Comparison of ENCODE assay signal across 25 mouse cellular contexts in genomic region chr13:38539192-38539900, GRCm38 (mm10). TPM values are rescaled to one million over a fixed set of nuclear protein-coding genes. Genes with fewer than 3 reads are reported as not detected.
DNase-seq lines count a peak whose midpoint lies in the region; ATAC-seq and TF ChIP-seq lines count a peak whose summit lies in the region.
"Had no signal": no experiment of that assay in that cellular context is flagged by ENCODE, and none has a peak within 500 bp of the region (broad histone marks: within the 10 kb centered on the region; RNA-seq: fewer than 3 reads in every experiment).

No protein-coding gene starts in this region.

- no peaks in the 10 kb centered on the region for H3K27me3 ChIP-seq in heart, embryonic 10.5 days (ENCODE audit: insufficient read depth, poor library complexity, severe bottlenecking)
- no peaks in the 10 kb centered on the region for H3K27me3 ChIP-seq in lung, postnatal 0 days (replicated peaks; ENCODE audit: insufficient read depth, low read length)
- H3K27me3 ChIP-seq: embryonic facial prominence, embryonic 15.5 days; forebrain, embryonic 12.5 days had no signal

- no peak overlapping the region for H3K4me2 ChIP-seq in lung, postnatal 0 days (replicated peaks; ENCODE audit: low read depth, low read length)
- H3K4me2 ChIP-seq: embryonic facial prominence, embryonic 13.5 days; embryonic facial prominence, embryonic 15.5 days; forebrain, embryonic 12.5 days had no signal

- peak; percentile 77 for TF ChIP-seq EP300 in lung, postnatal 0 days (IDR thresholded peaks at IDR 0.05)

- no peaks in the 10 kb centered on the region for H3K36me3 ChIP-seq in heart, embryonic 10.5 days
- H3K36me3 ChIP-seq in lung, postnatal 0 days (ENCODE audit: insufficient read depth, low read length), result no peaks in the 10 kb centered on the region
- H3K36me3 ChIP-seq: embryonic facial prominence, embryonic 13.5 days; embryonic facial prominence, embryonic 15.5 days; forebrain, embryonic 10.5 days; forebrain, embryonic 12.5 days had no signal

- no peak overlapping the region for H3K4me3 ChIP-seq in heart, embryonic 10.5 days
- H3K4me3 ChIP-seq in lung, postnatal 0 days (ENCODE audit: low read depth, low read length), result no peak overlapping the region
- H3K4me3 ChIP-seq: embryonic facial prominence, embryonic 13.5 days; embryonic facial prominence, embryonic 15.5 days; erythroblast, embryonic 14.5 days; forebrain, embryonic 10.5 days; forebrain, embryonic 12.5 days had no signal

- TF ChIP-seq CTCF in lung, postnatal 0 days (IDR thresholded peaks at IDR 0.05), result no peak

- DNase-seq in heart, embryonic 10.5 days (ENCODE audit: low spot score), result peak; percentile 61
- DNase-seq in heart, postnatal 4 days, result no peak
- DNase-seq in lung, postnatal 0 days (ENCODE audit: low spot score), result peak; percentile 73
- no peak for DNase-seq in lung, postnatal 4 days
- DNase-seq in adipocyte (ENCODE audit: low spot score), result peak; percentile 19
- DNase-seq in MN1 (ENCODE audit: low spot score), result no peak
- DNase-seq: adrenal gland, adult 2 months; adrenal gland, postnatal 10 days; adrenal gland, postnatal 25 days; cerebellum, adult 11 months; cerebellum, adult 18-20 months; cerebellum, adult 8-10 months; cerebellum, adult 9-11 months; cerebellum, postnatal 14 days; cerebellum, postnatal 36 days; embryo, embryonic 11 days had no signal

- ATAC-seq in lung, postnatal 0 days, result peak; percentile 54
- ATAC-seq: activated CD4-positive, CD25-positive, alpha-beta regulatory T cell, adult 4 months; forebrain, embryonic 14.5 days; forebrain, embryonic 16.5 days; Patski had no signal

- no peak overlapping the region for H3K27ac ChIP-seq in heart, embryonic 10.5 days
- no peak overlapping the region; the same call in 1 of the 2 replicates for H3K27ac ChIP-seq in lung, postnatal 0 days (ENCODE audit: low read length)
- H3K27ac ChIP-seq: embryonic facial prominence, embryonic 13.5 days; embryonic facial prominence, embryonic 15.5 days; forebrain, embryonic 10.5 days; forebrain, embryonic 12.5 days had no signal

- no peaks in the 10 kb centered on the region for H3K4me1 ChIP-seq in heart, embryonic 10.5 days
- H3K4me1 ChIP-seq in lung, postnatal 0 days (ENCODE audit: insufficient read depth, low read depth, low read length), result no peaks in the 10 kb centered on the region; the same call in 1 of the 2 replicates
- H3K4me1 ChIP-seq: embryonic facial prominence, embryonic 13.5 days; embryonic facial prominence, embryonic 15.5 days; forebrain, embryonic 10.5 days; forebrain, embryonic 12.5 days had no signal

- no peak overlapping the region for H3K9ac ChIP-seq in lung, postnatal 0 days (replicated peaks; ENCODE audit: low read depth)
- H3K9ac ChIP-seq: embryonic facial prominence, embryonic 13.5 days; embryonic facial prominence, embryonic 15.5 days; forebrain, embryonic 12.5 days had no signal

- WGBS in heart, embryonic 10.5 days, result 84% methylated on average over 7 of the region's 7 CpGs
- WGBS in lung, postnatal 0 days, result 76% methylated on average over 7 of the region's 7 CpGs

- no peaks in the 10 kb centered on the region for H3K9me3 ChIP-seq in heart, embryonic 10.5 days
- no peaks in the 10 kb centered on the region for H3K9me3 ChIP-seq in lung, postnatal 0 days (ENCODE audit: low read length)
- H3K9me3 ChIP-seq: embryonic facial prominence, embryonic 13.5 days; embryonic facial prominence, embryonic 15.5 days; forebrain, embryonic 10.5 days; forebrain, embryonic 12.5 days had no signal

RNA-seq across cellular contexts. Expression of gene Txndc5, which starts 10.7 kb away (rescaled TPM):
- 242 and 256 TPM in 2 replicates for polyA plus RNA-seq in heart, embryonic 10.5 days (2016; fragmentation: Nextera tagmentation; extraction: Ambion mirVana)
- 10 to 100 TPM; 91.8 to 99.1 TPM for total RNA-seq in heart, postnatal 4 days (2021)
- 145 and 151 TPM in 2 replicates for polyA plus RNA-seq in lung, postnatal 0 days (2015; fragmentation: Nextera tagmentation; extraction: Ambion mirVana)

Comparison
In these comparisons a context has a peak if more than half of its experiments do, and no peak if none do; other contexts are left out.
1. DNase-seq: peak in heart, embryonic 10.5 days (single experiment), lung, postnatal 0 days (single experiment) and adipocyte (single experiment); none in heart, postnatal 4 days (single experiment), lung, postnatal 4 days (0 of 2) and MN1 (single experiment).